Mouse (Mus musculus) bone marrow, adult 2 months (tissue): ENCODE measurements at regions not wholly inside any gene's neighbourhood (a gene's known extent, or its start where the extent isn't known, plus 50 kb on each side); places are given as distances from the start of the nearest gene placed in this dataset.

ENCODE experiments used
- CTCF ChIP-seq: fragments of 200-500 bp; IDR thresholded peaks from 2 replicates; pipeline ENCODE4 v1.5.1; 2011; ENCODE audit warnings: low read length, control low read depth; ENCODE audit not compliant: control insufficient read depth, insufficient read depth
- POLR2A ChIP-seq: fragments of 200-500 bp; IDR thresholded peaks from 2 replicates; pipeline ENCODE4 v1.6.1; 2011; ENCODE audit warnings: low read depth, mild to moderate bottlenecking, control low read depth, low read length, borderline replicate concordance; ENCODE audit not compliant: control insufficient read depth

GRCm38 (mm10) chr1:154008593-154009310 lies 108.7 kb upstream of the Teddm2 start:
- TF ChIP-seq POLR2A: no peak
- no peak for TF ChIP-seq CTCF
